Mouse (Mus musculus) layer of hippocampus, postnatal 10 days (tissue): Measurements from ENCODE around the gene Slc44a5. TPM values are rescaled to one million over a fixed set of nuclear protein-coding genes. Genes with fewer than 3 reads are reported as not detected.
A peak's percentile ranks its signal among the peaks of the same experiment; 100 is the strongest.

ENCODE experiments used
- DNase-seq, 2 experiments: peaks; one replicate each; pipeline ENCODE4 v3.0.0; 2021; ENCODE audit warnings: low spot score in 2 of 2
- total RNA-seq, 2 experiments: library from RNA; stranded (reverse); gene quantifications; 2 replicates each; pipeline ENCODE4 v1.2.3; 2021

Slc44a5 gene
- total RNA-seq, 2 experiments from 2014 or later, result 45.5 to 48.6 TPM

GRCm38 (mm10) chr3:154092466-154092865 lies 119.2 kb downstream of the Slc44a5 start:
- no peak for DNase-seq

GRCm38 (mm10) chr3:154093745-154094322 lies 120.6 kb downstream of the Slc44a5 start:
- no peak for DNase-seq

- no peak for DNase-seq
Observed at GRCm38 (mm10) chr3:154101671-154102070, 128.4 kb downstream of the Slc44a5 start.

- DNase-seq, result no peak
Observed at GRCm38 (mm10) chr3:154110528-154110927, 137.3 kb downstream of the Slc44a5 start.

- DNase-seq, result no peak
Observed at GRCm38 (mm10) chr3:154111221-154111620, 138.0 kb downstream of the Slc44a5 start.

- DNase-seq, result no peak
Observed at GRCm38 (mm10) chr3:154114991-154115390, 141.8 kb downstream of the Slc44a5 start.

GRCm38 (mm10) chr3:154115478-154115877 lies 142.2 kb downstream of the Slc44a5 start:
- DNase-seq, result no peak

- no peak for DNase-seq
Observed at GRCm38 (mm10) chr3:154116000-154116399, 142.8 kb downstream of the Slc44a5 start.

GRCm38 (mm10) chr3:154118992-154119603 lies 145.9 kb downstream of the Slc44a5 start:
- no peak for DNase-seq

GRCm38 (mm10) chr3:154122531-154122930 lies 149.3 kb downstream of the Slc44a5 start:
- DNase-seq, result no peak

- DNase-seq, result no peak
Observed at GRCm38 (mm10) chr3:154124890-154125575, 151.8 kb downstream of the Slc44a5 start.

GRCm38 (mm10) chr3:154125768-154126376 lies 152.6 kb downstream of the Slc44a5 start:
- no peak for DNase-seq

- no peak for DNase-seq
Observed at GRCm38 (mm10) chr3:154127246-154127645, 154.0 kb downstream of the Slc44a5 start.

- no peak for DNase-seq
Observed at GRCm38 (mm10) chr3:154129036-154129435, 155.8 kb downstream of the Slc44a5 start.

GRCm38 (mm10) chr3:154130431-154131114 lies 157.3 kb downstream of the Slc44a5 start:
- DNase-seq, result peak in 1 of 2 experiments; percentile 8

- DNase-seq, result peak in 1 of 2 experiments; percentile 14
Observed at GRCm38 (mm10) chr3:154133986-154134385, 160.8 kb downstream of the Slc44a5 start.

- no peak for DNase-seq
Observed at GRCm38 (mm10) chr3:154134701-154135100, 161.5 kb downstream of the Slc44a5 start.

GRCm38 (mm10) chr3:154136501-154136900 lies 163.3 kb downstream of the Slc44a5 start:
- peak in 1 of 2 experiments; percentile 8 for DNase-seq

- no peak for DNase-seq
Observed at GRCm38 (mm10) chr3:154141346-154141745, 168.1 kb downstream of the Slc44a5 start.

- DNase-seq, result no peak
Observed at GRCm38 (mm10) chr3:154142618-154143017, 169.4 kb downstream of the Slc44a5 start.

- DNase-seq, result peak in 1 of 2 experiments; percentile 2
Observed at GRCm38 (mm10) chr3:154145750-154146149, 172.5 kb downstream of the Slc44a5 start.
